Mouse (Mus musculus) heart, postnatal 0 days (tissue): ENCODE data around the gene Magi2.

Experiments used
- CTCF ChIP-seq: IDR thresholded peaks from 2 replicates; pipeline ENCODE4 v1.5.1; 2016; ENCODE audit warnings: antibody characterized with exemption, control low read depth, low read depth
- EP300 ChIP-seq: IDR thresholded peaks from 2 replicates; pipeline ENCODE4 v1.6.1; 2016; ENCODE audit warnings: antibody characterized with exemption, low read depth

- TF ChIP-seq CTCF = no peak
- no peak for TF ChIP-seq EP300
These were observed 1521.3 kb downstream of the Magi2 start for GRCm38 (mm10) chr5:20748142-20748541.
